Mouse (Mus musculus) heart, postnatal 25 days (tissue): ENCODE measurements at regions not wholly inside any gene's neighbourhood (a gene's known extent, or its start where the extent isn't known, plus 50 kb on each side); places are given as distances from the start of the nearest gene placed in this dataset.

Experiments used
- DNase-seq: peaks from one replicate; pipeline ENCODE4 v3.0.0; 2022; ENCODE audit warnings: low spot score
- intact Hi-C: fragments of 180-260 bp; cut with DNase I; formaldehyde crosslinking; loops from one replicate; pipeline ENCODE4 v1.15.1; 2025

- DNase-seq = no peak
- intact Hi-C loops = no loop called here
Measured at GRCm38 (mm10) chr3:133791361-133791760, 246.4 kb upstream of the Tet2 start.

GRCm38 (mm10) chr3:133809007-133809552, 264.1 kb upstream of the Tet2 start:
- intact Hi-C loops = no loop called here
- no peak for DNase-seq

GRCm38 (mm10) chr3:133818966-133819700, 274.2 kb upstream of the Tet2 start:
- no peak for DNase-seq
- intact Hi-C loops = no loop called here

- DNase-seq = no peak
- intact Hi-C loops = no loop called here
Measured at GRCm38 (mm10) chr3:133833739-133834391, 288.9 kb upstream of the Tet2 start.

GRCm38 (mm10) chr3:133834459-133834858, 289.5 kb upstream of the Tet2 start:
- no peak for DNase-seq
- intact Hi-C loops = no loop called here

GRCm38 (mm10) chr3:133846301-133846700, 301.4 kb upstream of the Tet2 start:
- intact Hi-C loops = no loop called here
- DNase-seq = no peak

- intact Hi-C loops = no loop called here
- no peak for DNase-seq
Measured at GRCm38 (mm10) chr3:133874383-133874782, 329.4 kb upstream of the Tet2 start.

- peak; percentile 4 for DNase-seq
- intact Hi-C loops = loop anchor here (1.0 to 5.0 kb wide), 3 partner anchors 736 to 1331 kb away; no protein-coding TSS in a partner anchor
Measured at GRCm38 (mm10) chr3:133876439-133877072, 331.6 kb upstream of the Tet2 start.

GRCm38 (mm10) chr3:133877310-133877709, 332.4 kb upstream of the Tet2 start:
- intact Hi-C loops = loop anchor here (5.0 kb wide), 2 partner anchors 735 to 1330 kb away; no protein-coding TSS in a partner anchor

GRCm38 (mm10) chr3:133880626-133881025, 335.7 kb upstream of the Tet2 start:
- no peak for DNase-seq
- intact Hi-C loops = no loop called here

More at GRCm38 (mm10) chr3:133877310-133877709, 332.4 kb upstream of the Tet2 start:
- DNase-seq = no peak

GRCm38 (mm10) chr3:133901931-133902330, 334.4 kb upstream of the Cxxc4 start:
- no peak for DNase-seq
- intact Hi-C loops = no loop called here

- intact Hi-C loops = no loop called here
- DNase-seq = no peak
Measured at GRCm38 (mm10) chr3:133922200-133922599, 314.1 kb upstream of the Cxxc4 start.

- intact Hi-C loops = no loop called here
Measured at GRCm38 (mm10) chr3:133965322-133965721, 271.0 kb upstream of the Cxxc4 start.

GRCm38 (mm10) chr3:133968176-133968575, 268.1 kb upstream of the Cxxc4 start:
- intact Hi-C loops = no loop called here

More at GRCm38 (mm10) chr3:133965322-133965721, 271.0 kb upstream of the Cxxc4 start:
- DNase-seq = no peak

GRCm38 (mm10) chr3:133972774-133973173, 263.5 kb upstream of the Cxxc4 start:
- no peak for DNase-seq
- intact Hi-C loops = no loop called here

More at GRCm38 (mm10) chr3:133968176-133968575, 268.1 kb upstream of the Cxxc4 start:
- no peak for DNase-seq

- no peak for DNase-seq
- intact Hi-C loops = no loop called here
Measured at GRCm38 (mm10) chr3:133987681-133988080, 248.6 kb upstream of the Cxxc4 start.

- DNase-seq = no peak
- intact Hi-C loops = no loop called here
Measured at GRCm38 (mm10) chr3:133993971-133994370, 242.3 kb upstream of the Cxxc4 start.

- intact Hi-C loops = no loop called here
- DNase-seq = no peak
Measured at GRCm38 (mm10) chr3:133999965-134000364, 236.3 kb upstream of the Cxxc4 start.

GRCm38 (mm10) chr3:134000595-134000994, 235.7 kb upstream of the Cxxc4 start:
- DNase-seq = no peak
- intact Hi-C loops = no loop called here

- no peak for DNase-seq
- intact Hi-C loops = no loop called here
Measured at GRCm38 (mm10) chr3:134014805-134015204, 221.5 kb upstream of the Cxxc4 start.

- DNase-seq = no peak
- intact Hi-C loops = no loop called here
Measured at GRCm38 (mm10) chr3:134015412-134015811, 220.9 kb upstream of the Cxxc4 start.
